Mouse (Mus musculus) activated CD4-positive, CD25-positive, alpha-beta regulatory T cell, adult 4 months (primary cell): ENCODE measurements around the gene Gm20388. TPM values are rescaled to one million over a fixed set of nuclear protein-coding genes. Genes with fewer than 3 reads are reported as not detected.

Experiments
- ATAC-seq: one replicate; pipeline ENCODE4 v1.8.0; 2017
- polyA plus RNA-seq, 2 experiments: library from polyadenylated mRNA; unstranded; fragments of 100-300 nt; shearing (Covaris generic); gene quantifications; one replicate each; pipeline ENCODE4 v1.2.1; 2017

The Gm20388 gene
- polyA plus RNA-seq, 2 experiments from 2014 or later = 9.9 to 12.3 TPM

- ATAC-seq = no peak
Observed at GRCm38 (mm10) chr8:120273430-120273829, 362.8 kb downstream of the Gm20388 start.

GRCm38 (mm10) chr8:120276051-120276890 lies 365.6 kb downstream of the Gm20388 start:
- ATAC-seq = peak; percentile 77

GRCm38 (mm10) chr8:120276891-120277426 lies 366.3 kb downstream of the Gm20388 start:
- no peak for ATAC-seq

- no peak for ATAC-seq
Observed at GRCm38 (mm10) chr8:120278009-120278408, 367.4 kb downstream of the Gm20388 start.

GRCm38 (mm10) chr8:120279418-120279817 lies 368.8 kb downstream of the Gm20388 start:
- no peak for ATAC-seq

GRCm38 (mm10) chr8:120281487-120281886 lies 370.8 kb downstream of the Gm20388 start:
- ATAC-seq = no peak

GRCm38 (mm10) chr8:120282465-120282864 lies 371.8 kb downstream of the Gm20388 start:
- no peak for ATAC-seq

- ATAC-seq = no peak
Observed at GRCm38 (mm10) chr8:120284265-120284664, 373.6 kb downstream of the Gm20388 start.

- no peak for ATAC-seq
Observed at GRCm38 (mm10) chr8:120285033-120285432, 374.4 kb downstream of the Gm20388 start.

- ATAC-seq = no peak
Observed at GRCm38 (mm10) chr8:120285878-120286277, 375.2 kb downstream of the Gm20388 start.

- ATAC-seq = no peak
Observed at GRCm38 (mm10) chr8:120288122-120288908, 377.7 kb downstream of the Gm20388 start.

- no peak for ATAC-seq
Observed at GRCm38 (mm10) chr8:120289191-120289590, 378.6 kb downstream of the Gm20388 start.

GRCm38 (mm10) chr8:120289698-120290181 lies 379.1 kb downstream of the Gm20388 start:
- ATAC-seq = no peak

GRCm38 (mm10) chr8:120290614-120291013 lies 380.0 kb downstream of the Gm20388 start:
- no peak for ATAC-seq

- no peak for ATAC-seq
Observed at GRCm38 (mm10) chr8:120291650-120292049, 381.0 kb downstream of the Gm20388 start.

GRCm38 (mm10) chr8:120292316-120293107 lies 381.9 kb downstream of the Gm20388 start:
- no peak for ATAC-seq

- no peak for ATAC-seq
Observed at GRCm38 (mm10) chr8:120293421-120294357, 383.0 kb downstream of the Gm20388 start.

GRCm38 (mm10) chr8:120294982-120295870 lies 384.6 kb downstream of the Gm20388 start:
- ATAC-seq = no peak

- no peak for ATAC-seq
Observed at GRCm38 (mm10) chr8:120297000-120297399, 386.4 kb downstream of the Gm20388 start.
